Mouse (Mus musculus) large intestine, adult 2 months (tissue): Measurements from ENCODE around the gene Oas3. TPM values are rescaled to one million over a fixed set of nuclear protein-coding genes. Genes with fewer than 3 reads are reported as not detected.

ENCODE experiments used
- DNase-seq: peaks from one replicate; pipeline ENCODE4 v3.0.0-alpha.2; 2012; ENCODE audit warnings: low read depth, low spot score
- WGBS: fragments of 180-500 bp; shearing (Covaris S2); methylation state at CpG from one replicate; pipeline ENCODE4 v1.1.7; 2018; 5-methylcytosine and 5-hydroxymethylcytosine counted together
- polyA plus RNA-seq: library from polyadenylated mRNA; depleted of rRNA; stranded (reverse); fragments of >200 nt; gene quantifications from 2 replicates; pipeline ENCODE4 v1.2.3, GENCODE M21; 2012; rRNA removed

Gene Oas3
- polyA plus RNA-seq, 1 experiment, result 10.9 TPM

GRCm38 (mm10) chr5:120710826-120711248 is 66.6 kb downstream of the Oas3 start:
- 2% methylated on average over 34 of the region's 34 CpGs for WGBS
- no peak for DNase-seq

DNA sequence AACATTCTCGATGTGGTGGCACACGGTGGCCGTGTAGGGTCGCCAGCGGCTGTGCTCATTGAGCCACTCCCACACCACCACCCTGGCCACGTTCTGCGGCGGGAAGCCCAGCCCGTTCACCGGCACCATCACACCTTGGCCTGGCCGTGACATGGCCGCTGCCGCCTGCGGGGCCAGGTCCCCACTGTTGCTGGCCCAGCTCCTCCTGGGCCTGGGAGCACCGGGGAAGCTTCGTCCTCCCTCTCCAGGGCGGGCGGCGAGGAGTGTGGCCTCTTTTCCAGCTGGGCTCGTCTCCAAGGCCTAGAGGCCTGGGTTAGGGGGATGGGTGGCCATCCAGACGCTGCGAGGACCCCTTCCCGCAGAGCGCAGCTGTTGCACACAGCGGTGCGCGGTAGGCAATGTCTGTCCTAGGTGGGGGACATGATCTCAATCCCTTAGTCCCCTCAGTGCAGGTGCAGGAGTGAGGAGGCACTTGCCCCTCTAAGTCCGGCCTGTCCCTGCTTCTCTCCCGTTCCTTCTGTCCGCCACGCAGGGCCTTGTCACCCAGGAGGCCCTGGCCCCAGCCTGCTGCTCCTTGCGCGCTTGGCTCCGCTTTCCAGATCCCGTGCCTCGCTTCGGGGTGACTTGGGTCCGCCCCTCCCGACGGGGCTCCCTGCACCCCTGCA is 67.2 kb downstream of the Oas3 start:
- DNase-seq, result no peak
- 7% methylated on average over 40 of the region's 40 CpGs for WGBS

DNA sequence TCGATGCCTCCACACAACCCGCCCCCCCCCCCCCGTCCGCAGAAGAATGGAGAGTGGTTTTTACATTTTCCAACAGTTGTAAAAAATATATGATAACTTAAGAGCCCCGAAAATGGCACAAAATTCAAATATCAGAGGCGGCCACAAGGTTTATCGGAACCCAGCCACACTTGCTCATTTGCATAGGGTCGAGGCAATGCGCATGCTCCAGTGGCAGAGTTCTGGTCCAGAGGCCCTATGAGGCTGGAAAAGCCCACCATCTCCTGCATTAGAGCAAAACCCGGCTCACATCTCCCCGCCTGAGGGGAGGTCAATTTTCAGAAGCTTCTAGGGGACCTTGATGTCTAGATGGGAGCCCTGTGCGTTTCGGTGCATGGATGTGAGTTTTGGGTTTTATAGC is 70.5 kb downstream of the Oas3 start:
- no peak for DNase-seq
- WGBS, result 44% methylated on average over 13 of the region's 13 CpGs

- no peak for DNase-seq
- 13% methylated on average over 16 of the region's 16 CpGs for WGBS
Observed at GRCm38 (mm10) chr5:120706541-120706940, 70.9 kb downstream of the Oas3 start.

DNA sequence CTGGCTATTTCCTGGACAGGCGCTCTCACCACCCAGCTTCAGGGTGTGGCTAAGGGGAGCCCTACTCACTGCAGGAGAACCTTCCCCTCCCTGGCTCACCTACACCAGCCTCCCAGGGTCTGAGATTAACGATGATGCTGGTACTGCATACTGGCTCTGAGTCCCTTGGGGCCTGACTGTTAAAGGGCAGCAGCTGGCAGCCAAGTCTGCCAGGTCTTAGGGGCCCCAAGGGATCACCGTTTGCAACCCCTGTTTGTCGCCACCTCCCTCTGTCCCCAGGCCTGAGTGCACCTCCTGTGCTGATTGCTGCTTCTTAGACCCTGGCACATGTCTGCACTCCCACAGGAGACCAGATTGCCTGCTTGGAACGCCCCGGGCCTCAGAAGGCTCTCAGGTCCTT is 73.0 kb downstream of the Oas3 start:
- 40% methylated on average over 6 of the region's 6 CpGs for WGBS
- DNase-seq, result no peak

- no peak for DNase-seq
- WGBS, result 80% methylated on average over 3 of the region's 3 CpGs
Observed at GRCm38 (mm10) chr5:120703660-120704059, 73.8 kb downstream of the Oas3 start.

Other genes starting within 250 kb of the Oas3 start
- gene Tpcn1, start 189.0 kb downstream of the Oas3 start, polyA plus RNA-seq, result 41.7 and 63.5 TPM in 2 replicates
- 0.40 and 0.41 TPM in 2 replicates for gene Iqcd, start 188.6 kb downstream of the Oas3 start, polyA plus RNA-seq
- gene Rita1, start 165.1 kb downstream of the Oas3 start, polyA plus RNA-seq, result 12.4 and 13.2 TPM in 2 replicates
- 35.2 and 40.2 TPM in 2 replicates for gene Ddx54, start 164.9 kb downstream of the Oas3 start, polyA plus RNA-seq
- gene Cfap73, start 143.4 kb downstream of the Oas3 start, polyA plus RNA-seq, result not detected in 2 replicates
- 0.79 and 1.2 TPM in 2 replicates for gene Rasal1, start 128.8 kb downstream of the Oas3 start, polyA plus RNA-seq
- gene Dtx1, start 65.7 kb downstream of the Oas3 start, polyA plus RNA-seq, result 19.7 and 20.8 TPM in 2 replicates
- gene Oas2, start 27.8 kb downstream of the Oas3 start, polyA plus RNA-seq, result 3.9 and 6.4 TPM in 2 replicates
- 0.06 and 0.75 TPM in 2 replicates for gene Oas1e, start 17.9 kb upstream of the Oas3 start, polyA plus RNA-seq
- 1.5 and 1.7 TPM in 2 replicates for gene Oas1c, start 34.9 kb upstream of the Oas3 start, polyA plus RNA-seq
- 0.62 and 1.3 TPM in 2 replicates for gene Oas1f, start 69.7 kb upstream of the Oas3 start, polyA plus RNA-seq
- not detected in 2 replicates for gene Oas1h, start 83.8 kb upstream of the Oas3 start, polyA plus RNA-seq
- gene Oas1g, start 110.0 kb upstream of the Oas3 start, polyA plus RNA-seq, result 19.2 and 41.4 TPM in 2 replicates
- gene Oas1a, start 129.9 kb upstream of the Oas3 start, polyA plus RNA-seq, result 33.1 and 61.0 TPM in 2 replicates
- 0.22 and 0.42 TPM in 2 replicates for gene Oas1d, start 136.9 kb upstream of the Oas3 start, polyA plus RNA-seq
- 0.31 and 0.33 TPM in 2 replicates for gene Rph3a, start 232.4 kb upstream of the Oas3 start, polyA plus RNA-seq